Mouse (Mus musculus): Measurements from ENCODE around the gene Ceacam16.

Ceacam16 gene

GRCm38 (mm10) chr7:19861199-19861598, at the start of gene Ceacam16:
Gene Ceacam16, minus strand, starts transcription at chr7:19861299.
- DNase-seq, result no peak

- peak; percentile 82 to 93 for DNase-seq
Observed at GRCm38 (mm10) chr7:19910421-19911291, 49.6 kb upstream of the Ceacam16 start.

GRCm38 (mm10) chr7:19889881-19890280, 28.8 kb upstream of the Ceacam16 start:
- peak; percentile 29 to 80 for DNase-seq

GRCm38 (mm10) chr7:19887849-19888248, 26.8 kb upstream of the Ceacam16 start, which contains the start of gene Ceacam19:
Gene Ceacam19, minus strand, starts transcription at chr7:19887965.
- DNase-seq, result no peak

- no peak for DNase-seq
Observed at GRCm38 (mm10) chr7:19880754-19881153, 19.7 kb upstream of the Ceacam16 start.

GRCm38 (mm10) chr7:19876781-19877425, 15.8 kb upstream of the Ceacam16 start:
- no peak for DNase-seq

GRCm38 (mm10) chr7:19875948-19876682, 15.0 kb upstream of the Ceacam16 start:
- DNase-seq, result peak; percentile 52 to 74

GRCm38 (mm10) chr7:19871943-19872601, 11.0 kb upstream of the Ceacam16 start:
- peak; percentile 30 to 80 for DNase-seq

GRCm38 (mm10) chr7:19871137-19871621, 10.1 kb upstream of the Ceacam16 start:
- peak; percentile 55 to 60 for DNase-seq

GRCm38 (mm10) chr7:19867751-19868399, 6.8 kb upstream of the Ceacam16 start:
- no peak for DNase-seq

- peak; percentile 63 to 75 for DNase-seq
Observed at GRCm38 (mm10) chr7:19866490-19866889, 5.4 kb upstream of the Ceacam16 start.

- no peak for DNase-seq
Observed at GRCm38 (mm10) chr7:19865246-19866036, 4.3 kb upstream of the Ceacam16 start.

GRCm38 (mm10) chr7:19864241-19864640, 3.1 kb upstream of the Ceacam16 start:
- DNase-seq, result peak; percentile 16 to 59

- no peak for DNase-seq
Observed at GRCm38 (mm10) chr7:19859740-19860139, 1.4 kb downstream of the Ceacam16 start.

- DNase-seq, result no peak
Observed at GRCm38 (mm10) chr7:19856283-19856682, 4.8 kb downstream of the Ceacam16 start.

GRCm38 (mm10) chr7:19855663-19856062, 5.4 kb downstream of the Ceacam16 start:
- no peak for DNase-seq

- DNase-seq, result no peak
Observed at GRCm38 (mm10) chr7:19853526-19853925, 7.6 kb downstream of the Ceacam16 start.

GRCm38 (mm10) chr7:19851858-19852570, 9.1 kb downstream of the Ceacam16 start, which contains the start of gene Gm19345:
Gene Gm19345, plus strand, starts transcription at chr7:19852003.
- DNase-seq, result peak in 1 of 2 experiments; percentile 49

- no peak for DNase-seq
Observed at GRCm38 (mm10) chr7:19844521-19845171, 16.5 kb downstream of the Ceacam16 start.

GRCm38 (mm10) chr7:19843561-19843960, 17.5 kb downstream of the Ceacam16 start:
- DNase-seq, result peak; percentile 74 to 90
